Mouse (Mus musculus): Measurements from ENCODE around the gene Azin2.

DNA sequence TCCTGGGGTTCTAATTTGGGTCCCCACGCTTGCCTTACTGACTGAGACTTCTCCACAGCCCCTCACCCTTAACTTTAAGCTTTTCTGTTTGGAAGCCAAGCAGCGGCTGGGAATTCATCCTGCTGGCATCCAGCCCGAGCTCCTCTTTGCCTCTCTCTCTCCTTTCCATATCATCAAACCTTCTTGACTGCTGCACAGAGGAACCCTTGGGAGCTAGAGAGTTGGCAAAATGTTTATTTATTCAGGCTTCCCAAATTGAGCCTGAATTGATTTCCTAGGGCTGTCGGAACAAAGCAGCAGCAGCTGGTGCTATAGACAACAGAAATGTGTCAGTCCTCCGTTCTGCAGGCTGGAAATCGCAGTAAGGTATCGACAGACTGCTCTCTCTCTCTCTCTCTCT lies 4.5 kb upstream of the Azin2 start:
- TF ChIP-seq CTCF (IDR thresholded peaks at IDR 0.05 in 2 of 3, conservative IDR thresholded peaks at IDR 0.05 in 1 of 3; ENCODE audit: control insufficient read depth in 1 of 3, insufficient read depth in 1 of 3, low read depth in 2 of 3, low read length in 3 of 3, poor library complexity in 1 of 3, severe bottlenecking in 1 of 3) (no peak), GATA1 (IDR thresholded peaks at IDR 0.05; ENCODE audit: low read depth, low read length) (no peak), POLR2A (IDR thresholded peaks at IDR 0.05; ENCODE audit: control insufficient read depth in 1 of 2, insufficient read depth in 1 of 2, low read depth in 1 of 2, low read length in 2 of 2, poor library complexity in 1 of 2) (no peak), EP300 (IDR thresholded peaks at IDR 0.05; ENCODE audit: low read depth in 1 of 2, low read length in 2 of 2) (no peak), ZNF384 (IDR thresholded peaks at IDR 0.05; ENCODE audit: low read depth, low read length) (no peak), TCF12 (IDR thresholded peaks at IDR 0.05; ENCODE audit: low read depth, low read length) (no peak), TAL1 (IDR thresholded peaks at IDR 0.05; ENCODE audit: low read length) (no peak), ZC3H11A (IDR thresholded peaks at IDR 0.05; ENCODE audit: low read depth, low read length) (no peak), CHD1 (IDR thresholded peaks at IDR 0.05; ENCODE audit: low read depth, low read length) (no peak), MAX (IDR thresholded peaks at IDR 0.05; ENCODE audit: low read length) (no peak), USF1 (IDR thresholded peaks at IDR 0.05; ENCODE audit: low read depth, low read length) (no peak)

Data from MEL (cell line).